Mouse (Mus musculus): ENCODE measurements at regions not wholly inside any gene's neighbourhood (a gene's known extent, or its start where the extent isn't known, plus 50 kb on each side); places are given as distances from the start of the nearest gene placed in this dataset.
"Not testable (repeated sequence)": the region's sequence is repeated elsewhere in the genome, so short reads cannot be mapped to it uniquely, and the experiment has no call there.

DNA sequence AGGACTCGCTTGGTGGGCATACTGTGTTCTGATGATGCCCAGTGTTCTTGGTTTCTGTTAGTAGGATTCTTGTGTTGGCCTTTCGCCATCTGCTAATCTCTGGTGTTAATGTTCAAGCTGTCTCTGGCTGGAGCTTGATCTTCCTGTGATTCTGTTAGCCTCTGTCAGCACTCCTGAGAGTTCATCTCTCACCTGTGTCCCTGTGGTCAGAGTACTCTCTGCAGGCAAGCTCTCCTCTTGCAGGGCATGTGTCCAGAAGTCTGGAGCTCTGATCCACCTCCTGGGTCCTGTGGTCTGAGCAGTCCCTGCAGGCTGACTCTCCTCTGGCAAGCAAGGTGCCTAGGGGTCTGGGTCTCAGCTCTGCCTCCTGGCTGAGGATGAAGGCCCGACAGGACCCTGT is 130.0 kb upstream of the Chst7 start:
- not testable (repeated sequence) for TF ChIP-seq CTCF, EP300 (IDR thresholded peaks at IDR 0.05; ENCODE audit: low read depth)
